Mouse (Mus musculus) heart, postnatal 0 days (tissue): ENCODE measurements around the gene Mybpc3. TPM values are rescaled to one million over a fixed set of nuclear protein-coding genes. Genes with fewer than 3 reads are reported as not detected.

Experiments
- ATAC-seq: fragments of 200-750 bp; cut with Nextera tagmentation; 2 replicates; pipeline ENCODE4 v1.8.0; 2017; ENCODE audit warnings: low read depth, moderate number of reproducible peaks, moderate library complexity; ENCODE audit not compliant: insufficient read depth
- DNase-seq: peaks from one replicate; pipeline ENCODE4 v3.0.0-alpha.2; 2016; ENCODE audit warnings: low spot score
- H3K27ac ChIP-seq: fragments of 300-500 bp; sonication (generic); 2 replicates; pipeline ENCODE4 v1.5.1; 2014; ENCODE audit warnings: low read depth, mild to moderate bottlenecking
- H3K27me3 ChIP-seq: fragments of 300-500 bp; sonication (generic); 2 replicates; pipeline ENCODE4 v1.6.1; 2014; ENCODE audit warnings: low read length, mixed read lengths; ENCODE audit not compliant: control insufficient read depth, insufficient read depth
- H3K36me3 ChIP-seq: fragments of 300-500 bp; sonication (generic); replicated peaks from 2 replicates; pipeline ENCODE4 v1.6.1; 2014; ENCODE audit warnings: low read length, mixed read lengths; ENCODE audit not compliant: control insufficient read depth, insufficient read depth
- H3K4me1 ChIP-seq: fragments of 300-500 bp; sonication (generic); 2 replicates; pipeline ENCODE4 v1.6.1; 2014; ENCODE audit warnings: antibody characterized with exemption; ENCODE audit not compliant: control insufficient read depth, insufficient read depth
- H3K4me2 ChIP-seq: fragments of 300-500 bp; sonication (generic); 2 replicates; pipeline ENCODE4 v1.6.1; 2014; ENCODE audit warnings: low read depth, mild to moderate bottlenecking, low read length, moderate library complexity
- H3K4me3 ChIP-seq: fragments of 300-500 bp; sonication (generic); 2 replicates; pipeline ENCODE4 v1.5.1; 2014; ENCODE audit warnings: low read depth, low read length
- H3K9ac ChIP-seq: fragments of 300-500 bp; sonication (generic); replicated peaks from 2 replicates; pipeline ENCODE4 v1.6.1; 2014; ENCODE audit warnings: low read depth, low read length, mixed read lengths
- H3K9me3 ChIP-seq: fragments of 300-500 bp; sonication (generic); replicated peaks from 2 replicates; pipeline ENCODE4 v1.6.1; 2016; ENCODE audit warnings: low read length; ENCODE audit not compliant: control insufficient read depth
- CTCF ChIP-seq: IDR thresholded peaks from 2 replicates; pipeline ENCODE4 v1.5.1; 2016; ENCODE audit warnings: antibody characterized with exemption, control low read depth, low read depth
- EP300 ChIP-seq: IDR thresholded peaks from 2 replicates; pipeline ENCODE4 v1.6.1; 2016; ENCODE audit warnings: antibody characterized with exemption, low read depth
- WGBS: fragments of 180-500 bp; shearing (Covaris S2); extraction: QIAGEN DNeasy Blood & Tissue Kit; methylation state at CpG from one replicate; pipeline ENCODE4 v1.1.7; 2014; 5-methylcytosine and 5-hydroxymethylcytosine counted together
- polyA plus RNA-seq: library from polyadenylated mRNA; unstranded; fragments of >200 nt; fragmentation: Nextera tagmentation; extraction: Ambion mirVana; gene quantifications from 2 replicates; pipeline ENCODE4 v1.2.1, GENCODE M21; 2015
- total RNA-seq: library from RNA; depleted of rRNA; stranded (reverse); fragments of >200 nt; gene quantifications from 2 replicates; pipeline ENCODE4 v1.2.3, GENCODE M21; 2014; ENCODE audit warnings: low replicate concordance

Mybpc3 gene
- total and polyA plus RNA-seq, 2 experiments from 2014 or later, result 1,207 to 2,313 TPM

GRCm38 (mm10) chr2:91085494-91086391 lies 32.2 kb upstream of the Mybpc3 start:
- ATAC-seq (no peak), DNase-seq (no peak)
- Histone ChIP-seq H3K27ac (no peak overlapping the region), H3K4me1 (no peaks in the 10 kb centered on the region), H3K9ac (no peak overlapping the region), H3K36me3 (no peaks in the 10 kb centered on the region), H3K27me3 (no peaks in the 10 kb centered on the region), H3K4me3 (no peak overlapping the region), H3K4me2 (no peak overlapping the region), H3K9me3 (no peaks in the 10 kb centered on the region)
- WGBS, result 78% methylated on average over 14 of the region's 14 CpGs
- TF ChIP-seq CTCF, result no peak
- TF ChIP-seq EP300, result no peak

DNA sequence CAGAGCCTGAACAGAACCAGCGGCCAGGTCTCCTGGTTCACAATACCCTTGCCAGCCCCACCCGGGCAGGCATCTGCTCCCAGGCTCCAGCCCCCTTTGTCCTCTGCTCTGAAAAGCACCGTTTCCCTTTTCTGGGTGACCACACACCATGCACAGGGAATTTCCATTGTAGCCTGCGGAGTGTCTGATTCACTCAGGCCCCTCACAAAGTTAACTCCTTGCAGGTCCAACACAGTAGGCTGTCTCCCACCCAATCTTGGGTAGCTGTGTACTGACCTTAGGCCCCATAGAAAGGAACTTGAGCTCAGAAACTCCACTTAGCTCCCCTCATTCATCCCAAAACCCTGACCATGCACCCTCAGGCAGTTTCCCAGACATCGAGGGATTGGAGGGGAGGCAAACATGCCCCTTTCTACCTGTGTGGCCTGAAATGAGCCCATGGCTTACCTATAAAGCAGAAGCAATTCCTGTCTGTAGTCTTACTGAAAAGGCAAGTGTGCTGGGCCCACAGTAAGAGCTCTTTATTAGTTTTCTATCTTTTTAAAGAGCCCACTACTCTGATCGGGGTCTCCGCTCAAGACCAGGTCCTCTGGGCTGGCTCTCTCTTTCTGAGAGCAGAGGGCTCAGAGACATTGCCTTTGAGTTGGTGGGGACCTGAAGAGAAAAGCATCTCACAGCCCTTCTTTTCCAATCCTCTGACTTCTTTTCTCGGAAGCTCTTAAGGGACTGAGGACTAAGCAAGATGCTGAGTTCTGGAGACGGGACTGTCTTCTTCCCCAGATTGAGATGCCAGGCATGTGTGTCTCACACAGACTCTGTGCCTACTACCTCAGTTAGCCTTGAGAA lies 31.3 kb upstream of the Mybpc3 start:
- Histone ChIP-seq H3K9me3 (no peaks in the 10 kb centered on the region), H3K36me3 (no peaks in the 10 kb centered on the region), H3K27me3 (no peaks in the 10 kb centered on the region), H3K4me1 (no peaks in the 10 kb centered on the region), H3K4me3 (no peak overlapping the region), H3K9ac (no peak overlapping the region), H3K4me2 (no peak overlapping the region), H3K27ac (no peak overlapping the region)
- WGBS, result 76% methylated on average over 9 of the region's 9 CpGs
- ATAC-seq (no peak), DNase-seq (no peak)
- TF ChIP-seq EP300, result no peak

- no peak overlapping the region for H3K4me2 ChIP-seq
- H3K9me3 ChIP-seq, result no peaks in the 10 kb centered on the region
- ATAC-seq (no peak), DNase-seq (no peak)
- no peak overlapping the region for H3K27ac ChIP-seq
- H3K4me1 ChIP-seq, result no peaks in the 10 kb centered on the region
- no peaks in the 10 kb centered on the region for H3K36me3 ChIP-seq
- no peak overlapping the region for H3K4me3 ChIP-seq
- WGBS, result 78% methylated on average over 9 of the region's 9 CpGs
- TF ChIP-seq EP300 (no peak), CTCF (no peak)
- no peaks in the 10 kb centered on the region for H3K27me3 ChIP-seq
- no peak overlapping the region for H3K9ac ChIP-seq
Observed at GRCm38 (mm10) chr2:91087453-91087852, 30.5 kb upstream of the Mybpc3 start.

DNA sequence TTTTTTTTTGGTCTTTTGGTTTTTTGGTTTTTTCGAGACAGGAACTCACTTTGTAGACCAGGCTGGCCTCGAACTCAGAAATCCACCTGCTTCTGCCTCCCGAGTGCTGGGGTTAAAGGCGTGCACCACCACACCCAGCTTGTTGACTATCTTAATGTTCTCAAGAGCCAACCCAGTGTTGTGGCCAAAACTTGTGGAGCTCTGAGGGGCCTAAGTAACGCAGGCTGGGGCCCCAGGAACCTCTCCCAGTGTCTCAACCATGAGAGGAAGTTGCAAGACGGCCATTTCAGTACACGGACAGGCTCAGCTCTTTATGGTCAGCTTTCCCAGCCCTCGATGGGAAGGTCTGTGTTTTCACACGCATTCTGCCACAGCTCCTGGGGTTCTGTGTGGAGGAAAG lies 29.0 kb upstream of the Mybpc3 start:
- ATAC-seq (no peak), DNase-seq (no peak)
- Histone ChIP-seq H3K4me2 (no peak overlapping the region), H3K4me1 (no peaks in the 10 kb centered on the region), H3K27me3 (no peaks in the 10 kb centered on the region), H3K36me3 (no peaks in the 10 kb centered on the region), H3K4me3 (no peak overlapping the region), H3K9ac (no peak overlapping the region), H3K9me3 (no peaks in the 10 kb centered on the region), H3K27ac (no peak overlapping the region)
- WGBS, result 75% methylated on average over 9 of the region's 9 CpGs
- TF ChIP-seq EP300 (no peak), CTCF (no peak)

DNA sequence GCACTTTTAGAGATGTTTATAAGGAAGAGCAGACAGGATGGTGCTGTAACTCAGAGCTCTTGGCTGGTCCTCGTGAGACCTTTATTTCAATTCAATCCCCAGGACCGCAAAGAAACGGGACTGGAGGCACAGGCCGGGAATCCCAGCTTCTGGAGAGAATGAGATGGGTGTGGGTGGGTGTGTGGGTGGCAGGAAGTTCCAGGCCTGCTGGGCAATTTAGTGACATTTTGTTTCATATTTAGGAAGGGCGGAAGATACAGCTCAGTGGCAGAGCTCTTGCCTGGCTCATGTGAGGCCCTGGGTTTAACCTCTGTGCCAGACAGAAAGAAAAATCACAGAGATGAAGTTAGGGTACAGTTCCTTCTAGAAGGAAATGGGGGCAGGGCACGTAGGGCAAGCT lies 27.7 kb upstream of the Mybpc3 start:
- TF ChIP-seq CTCF (no peak), EP300 (no peak)
- H3K4me3 ChIP-seq, result no peak overlapping the region
- no peaks in the 10 kb centered on the region for H3K9me3 ChIP-seq
- WGBS, result 62% methylated on average over 6 of the region's 6 CpGs
- H3K36me3 ChIP-seq, result no peaks in the 10 kb centered on the region
- no peak overlapping the region for H3K9ac ChIP-seq
- no peak overlapping the region for H3K27ac ChIP-seq
- ATAC-seq (no peak), DNase-seq (no peak)
- H3K4me2 ChIP-seq, result no peak overlapping the region
- H3K27me3 ChIP-seq, result no peaks in the 10 kb centered on the region
- no peaks in the 10 kb centered on the region for H3K4me1 ChIP-seq
